Mouse (Mus musculus): ENCODE data around the gene Mkrn2. TPM values are rescaled to one million over a fixed set of nuclear protein-coding genes. Genes with fewer than 3 reads are reported as not detected.

Mkrn2 gene
- polyA plus RNA-seq, 1 experiment: 27.1 TPM

DNA sequence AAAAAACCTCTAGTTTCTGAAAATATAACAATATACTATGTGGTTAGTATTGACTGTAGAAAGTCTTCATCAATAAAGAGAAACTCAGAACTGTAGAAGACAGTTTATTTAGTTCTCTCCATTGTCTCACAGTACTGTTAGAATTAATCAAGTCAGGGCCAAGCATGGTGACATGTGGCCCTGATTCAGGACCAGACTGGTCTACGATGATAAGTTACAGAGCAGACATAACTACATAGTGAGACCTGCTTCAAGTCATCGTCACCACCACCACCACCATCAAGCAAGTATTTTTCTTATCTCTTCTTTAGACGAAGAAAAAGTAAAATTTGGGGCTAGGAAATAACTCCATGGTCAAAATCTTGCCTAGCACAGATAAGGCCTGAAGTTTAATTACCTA, 62.6 kb downstream of the Mkrn2 start:
- H3K4me3 ChIP-seq (ENCODE audit: insufficient read depth, low read length): no peak overlapping the region

DNA sequence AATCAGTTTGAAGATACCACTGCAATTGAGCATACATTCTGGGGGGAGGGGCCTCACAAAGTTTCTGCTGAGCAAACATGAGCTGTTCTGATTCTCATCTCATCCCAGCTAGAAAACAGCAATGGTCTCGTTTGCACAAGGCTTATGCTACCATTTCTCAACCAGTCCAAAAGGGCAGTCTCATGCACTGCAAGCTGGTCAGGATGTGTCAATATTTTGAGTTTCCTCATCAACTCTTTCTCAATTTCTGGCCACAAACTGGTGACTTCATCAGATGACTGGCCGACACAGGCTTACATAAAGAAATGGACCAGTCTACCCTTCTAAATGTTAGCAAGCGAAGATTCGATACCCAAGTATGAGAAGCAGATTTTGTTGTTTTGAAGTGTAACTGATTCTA, 64.9 kb downstream of the Mkrn2 start:
- no peak for TF ChIP-seq POLR2A (IDR thresholded peaks at IDR 0.05; ENCODE audit: extremely low read depth, insufficient read depth, low read length)
- TF ChIP-seq CTCF (IDR thresholded peaks at IDR 0.05; ENCODE audit: extremely low read depth, insufficient read depth, low read length): no peak
- Histone ChIP-seq H3K4me1 (ENCODE audit: control insufficient read depth, insufficient read depth, low read length) (no peaks in the 10 kb centered on the region; the same call in 1 of the 2 replicates), H3K4me3 (ENCODE audit: insufficient read depth, low read length) (no peak overlapping the region), H3K27ac (ENCODE audit: insufficient read depth, low read length) (no peak overlapping the region)

More for the DNA sequence above, 62.6 kb downstream of the Mkrn2 start:
- TF ChIP-seq POLR2A (IDR thresholded peaks at IDR 0.05; ENCODE audit: extremely low read depth, insufficient read depth, low read length) (no peak), CTCF (IDR thresholded peaks at IDR 0.05; ENCODE audit: extremely low read depth, insufficient read depth, low read length) (no peak)
- no peak overlapping the region for H3K27ac ChIP-seq (ENCODE audit: insufficient read depth, low read length)
- no peaks in the 10 kb centered on the region; the same call in 1 of the 2 replicates for H3K4me1 ChIP-seq (ENCODE audit: control insufficient read depth, insufficient read depth, low read length)

Other genes starting within 250 kb of the Mkrn2 start
- 9.0 and 10.0 TPM in 2 replicates for gene Pparg, start 241.0 kb upstream of the Mkrn2 start, polyA plus RNA-seq (2012; rRNA removed)
- 20.4 and 21.4 TPM in 2 replicates for gene Tsen2, start 57.2 kb upstream of the Mkrn2 start, polyA plus RNA-seq (2012; rRNA removed)
- gene Mkrn2os, start 9.3 kb upstream of the Mkrn2 start, polyA plus RNA-seq (2012; rRNA removed): 0.23 TPM in 1 of 2 replicates, not detected in the other
- gene Raf1, start 74.7 kb downstream of the Mkrn2 start, polyA plus RNA-seq (2012; rRNA removed): 111 and 123 TPM in 2 replicates
- 5.5 TPM in 2 replicates for gene Tmem40, start 160.5 kb downstream of the Mkrn2 start, polyA plus RNA-seq (2012; rRNA removed)
- 3.0 and 3.1 TPM in 2 replicates for gene Cand2, start 172.6 kb downstream of the Mkrn2 start, polyA plus RNA-seq (2012; rRNA removed)
- 914 and 1,009 TPM in 2 replicates for gene Rpl32, start 206.8 kb downstream of the Mkrn2 start, polyA plus RNA-seq (2012; rRNA removed)
- gene Efcab12, start 236.5 kb downstream of the Mkrn2 start, polyA plus RNA-seq (2012; rRNA removed): 7.1 and 7.9 TPM in 2 replicates

Measured in cortical plate, adult 2 months (tissue).